Mouse (Mus musculus): ENCODE results near the gene Ddhd1. TPM values are rescaled to one million over a fixed set of nuclear protein-coding genes. Genes with fewer than 3 reads are reported as not detected.
A peak's percentile ranks its signal among the peaks of the same experiment; 100 is the strongest.

Gene Ddhd1
- 4.7 and 7.3 TPM in 2 replicates for polyA plus RNA-seq (2015; fragmentation: Nextera tagmentation; extraction: Ambion mirVana)

- ATAC-seq (ENCODE audit: low FRiP score, low TSS enrichment): peak; percentile 97
- H3K27ac ChIP-seq (ENCODE audit: low read length): peak within 1 kb of the TSS; percentile 93
- H3K9me3 ChIP-seq (ENCODE audit: low read length): no peaks in the 10 kb centered on the region
- H3K27me3 ChIP-seq (ENCODE audit: insufficient read depth, low read length): no peaks in the 10 kb centered on the region
- H3K4me1 ChIP-seq (ENCODE audit: insufficient read depth, low read length): peaks cover 16% of the 10 kb centered on the region
- peak within 1 kb of the TSS; percentile 90 for H3K9ac ChIP-seq (replicated peaks; ENCODE audit: low read length)
- H3K4me3 ChIP-seq (ENCODE audit: low read length): peak within 1 kb of the TSS; percentile 85
- WGBS: under 1% methylated on average over 101 of the region's 123 CpGs
- H3K4me2 ChIP-seq (replicated peaks; ENCODE audit: low read depth, low read length): peak within 1 kb of the TSS; percentile 81
- H3K36me3 ChIP-seq (ENCODE audit: insufficient read depth, low read length): no peaks in the 10 kb centered on the region
Observed at GRCm38 (mm10) chr14:45657641-45658611, at the start of gene Ddhd1. Ddhd1 (minus strand) TSS chr14:45658143.

- ATAC-seq (ENCODE audit: low FRiP score, low TSS enrichment): no peak
- H3K4me3 ChIP-seq (ENCODE audit: low read length): no peak overlapping the region
- no peaks in the 10 kb centered on the region for H3K36me3 ChIP-seq (ENCODE audit: insufficient read depth, low read length)
- no peaks in the 10 kb centered on the region for H3K4me1 ChIP-seq (ENCODE audit: insufficient read depth, low read length)
- peaks cover 4% of the 10 kb centered on the region; the same call in 1 of the 2 replicates for H3K9me3 ChIP-seq (ENCODE audit: low read length)
- H3K9ac ChIP-seq (replicated peaks; ENCODE audit: low read length): no peak overlapping the region
- H3K4me2 ChIP-seq (replicated peaks; ENCODE audit: low read depth, low read length): no peak overlapping the region
- no peaks in the 10 kb centered on the region for H3K27me3 ChIP-seq (ENCODE audit: insufficient read depth, low read length)
- no peak overlapping the region for H3K27ac ChIP-seq (ENCODE audit: low read length)
- WGBS: 52% methylated on average over 3 of the region's 3 CpGs
Observed at GRCm38 (mm10) chr14:45707176-45707910, 49.4 kb upstream of the Ddhd1 start.

- H3K4me3 ChIP-seq (ENCODE audit: low read length): no peak overlapping the region
- whole genome bisulfite sequencing: 78% methylated on average over 6 of the region's 6 CpGs
- H3K4me1 ChIP-seq (ENCODE audit: insufficient read depth, low read length): no peaks in the 10 kb centered on the region
- no peak overlapping the region for H3K27ac ChIP-seq (ENCODE audit: low read length)
- ATAC-seq (ENCODE audit: low FRiP score, low TSS enrichment): no peak
- no peaks in the 10 kb centered on the region for H3K36me3 ChIP-seq (ENCODE audit: insufficient read depth, low read length)
- no peak overlapping the region for H3K9ac ChIP-seq (replicated peaks; ENCODE audit: low read length)
- no peak overlapping the region for H3K4me2 ChIP-seq (replicated peaks; ENCODE audit: low read depth, low read length)
- peaks cover 4% of the 10 kb centered on the region; the same call in 1 of the 2 replicates for H3K9me3 ChIP-seq (ENCODE audit: low read length)
- H3K27me3 ChIP-seq (ENCODE audit: insufficient read depth, low read length): no peaks in the 10 kb centered on the region
Observed at GRCm38 (mm10) chr14:45700031-45700572, 42.2 kb upstream of the Ddhd1 start.

GRCm38 (mm10) chr14:45698867-45699266 is 40.9 kb upstream of the Ddhd1 start:
- Histone ChIP-seq H3K27ac (ENCODE audit: low read length) (no peak overlapping the region), H3K27me3 (ENCODE audit: insufficient read depth, low read length) (no peaks in the 10 kb centered on the region), H3K4me2 (replicated peaks; ENCODE audit: low read depth, low read length) (no peak overlapping the region), H3K9me3 (ENCODE audit: low read length) (peaks cover under 1% of the 10 kb centered on the region; the same call in 1 of the 2 replicates), H3K4me1 (ENCODE audit: insufficient read depth, low read length) (no peaks in the 10 kb centered on the region), H3K9ac (replicated peaks; ENCODE audit: low read length) (no peak overlapping the region), H3K4me3 (ENCODE audit: low read length) (no peak overlapping the region), H3K36me3 (ENCODE audit: insufficient read depth, low read length) (no peaks in the 10 kb centered on the region)
- 65% methylated on average over 3 of the region's 3 CpGs for WGBS
- ATAC-seq (ENCODE audit: low FRiP score, low TSS enrichment): no peak

GRCm38 (mm10) chr14:45696098-45696497 is 38.2 kb upstream of the Ddhd1 start:
- no peak for ATAC-seq (ENCODE audit: low FRiP score, low TSS enrichment)
- no peaks in the 10 kb centered on the region for H3K9me3 ChIP-seq (ENCODE audit: low read length)
- no peak overlapping the region for H3K27ac ChIP-seq (ENCODE audit: low read length)
- H3K9ac ChIP-seq (replicated peaks; ENCODE audit: low read length): no peak overlapping the region
- H3K4me2 ChIP-seq (replicated peaks; ENCODE audit: low read depth, low read length): no peak overlapping the region
- H3K36me3 ChIP-seq (ENCODE audit: insufficient read depth, low read length): no peaks in the 10 kb centered on the region
- H3K4me1 ChIP-seq (ENCODE audit: insufficient read depth, low read length): no peaks in the 10 kb centered on the region
- 94% methylated on average over 2 of the region's 2 CpGs for WGBS
- H3K4me3 ChIP-seq (ENCODE audit: low read length): no peak overlapping the region
- H3K27me3 ChIP-seq (ENCODE audit: insufficient read depth, low read length): no peaks in the 10 kb centered on the region

GRCm38 (mm10) chr14:45693891-45694290 is 35.9 kb upstream of the Ddhd1 start:
- ATAC-seq (ENCODE audit: low FRiP score, low TSS enrichment): no peak
- no peaks in the 10 kb centered on the region for H3K36me3 ChIP-seq (ENCODE audit: insufficient read depth, low read length)
- H3K27ac ChIP-seq (ENCODE audit: low read length): no peak overlapping the region
- no peak overlapping the region for H3K9ac ChIP-seq (replicated peaks; ENCODE audit: low read length)
- no peaks in the 10 kb centered on the region for H3K9me3 ChIP-seq (ENCODE audit: low read length)
- WGBS: 87% methylated on average over 2 of the region's 2 CpGs
- H3K4me2 ChIP-seq (replicated peaks; ENCODE audit: low read depth, low read length): no peak overlapping the region
- H3K27me3 ChIP-seq (ENCODE audit: insufficient read depth, low read length): no peaks in the 10 kb centered on the region
- H3K4me3 ChIP-seq (ENCODE audit: low read length): no peak overlapping the region
- peaks cover 6% of the 10 kb centered on the region; the same call in 1 of the 2 replicates for H3K4me1 ChIP-seq (ENCODE audit: insufficient read depth, low read length)

- peak; percentile 95 for ATAC-seq (ENCODE audit: low FRiP score, low TSS enrichment)
- H3K4me1 ChIP-seq (ENCODE audit: insufficient read depth, low read length): peaks cover 6% of the 10 kb centered on the region; the same call in 1 of the 2 replicates
- peak overlapping the region; percentile 59 for H3K4me2 ChIP-seq (replicated peaks; ENCODE audit: low read depth, low read length)
- H3K27me3 ChIP-seq (ENCODE audit: insufficient read depth, low read length): no peaks in the 10 kb centered on the region
- WGBS: 1% methylated on average over 16 of the region's 16 CpGs
- H3K9ac ChIP-seq (replicated peaks; ENCODE audit: low read length): peak overlapping the region; percentile 69
- no peaks in the 10 kb centered on the region for H3K36me3 ChIP-seq (ENCODE audit: insufficient read depth, low read length)
- H3K27ac ChIP-seq (ENCODE audit: low read length): peak overlapping the region; percentile 77
- peak overlapping the region; percentile 55 for H3K4me3 ChIP-seq (ENCODE audit: low read length)
- no peaks in the 10 kb centered on the region for H3K9me3 ChIP-seq (ENCODE audit: low read length)
Observed at GRCm38 (mm10) chr14:45690520-45691246, 32.7 kb upstream of the Ddhd1 start.

GRCm38 (mm10) chr14:45685313-45685712 is 27.4 kb upstream of the Ddhd1 start:
- WGBS: 74% methylated on average over 2 of the region's 2 CpGs
- H3K36me3 ChIP-seq (ENCODE audit: insufficient read depth, low read length): no peaks in the 10 kb centered on the region
- no peaks in the 10 kb centered on the region for H3K27me3 ChIP-seq (ENCODE audit: insufficient read depth, low read length)
- no peak overlapping the region for H3K4me3 ChIP-seq (ENCODE audit: low read length)
- ATAC-seq (ENCODE audit: low FRiP score, low TSS enrichment): no peak
- H3K4me2 ChIP-seq (replicated peaks; ENCODE audit: low read depth, low read length): no peak overlapping the region
- H3K4me1 ChIP-seq (ENCODE audit: insufficient read depth, low read length): peaks cover 2% of the 10 kb centered on the region; the same call in 1 of the 2 replicates
- H3K9ac ChIP-seq (replicated peaks; ENCODE audit: low read length): no peak overlapping the region
- no peaks in the 10 kb centered on the region for H3K9me3 ChIP-seq (ENCODE audit: low read length)
- H3K27ac ChIP-seq (ENCODE audit: low read length): no peak overlapping the region

GRCm38 (mm10) chr14:45676722-45677121 is 18.8 kb upstream of the Ddhd1 start:
- Histone ChIP-seq H3K9ac (replicated peaks; ENCODE audit: low read length) (no peak overlapping the region), H3K4me1 (ENCODE audit: insufficient read depth, low read length) (no peaks in the 10 kb centered on the region), H3K27me3 (ENCODE audit: insufficient read depth, low read length) (no peaks in the 10 kb centered on the region), H3K27ac (ENCODE audit: low read length) (no peak overlapping the region), H3K4me3 (ENCODE audit: low read length) (no peak overlapping the region), H3K4me2 (replicated peaks; ENCODE audit: low read depth, low read length) (no peak overlapping the region), H3K9me3 (ENCODE audit: low read length) (no peaks in the 10 kb centered on the region), H3K36me3 (ENCODE audit: insufficient read depth, low read length) (no peaks in the 10 kb centered on the region)
- WGBS: 43% methylated on average over 6 of the region's 6 CpGs
- no peak for ATAC-seq (ENCODE audit: low FRiP score, low TSS enrichment)

Data from kidney, embryonic 16.5 days (tissue).